Mouse (Mus musculus) lung, postnatal 0 days (tissue): ENCODE data around the gene Rnf157.

Experiments used
- CTCF ChIP-seq: IDR thresholded peaks from 2 replicates; pipeline ENCODE4 v1.5.1; 2016; ENCODE audit warnings: antibody characterized with exemption, mild to moderate bottlenecking
- EP300 ChIP-seq: IDR thresholded peaks from 2 replicates; pipeline ENCODE4 v1.6.1; 2016; ENCODE audit warnings: antibody characterized with exemption, mild to moderate bottlenecking, control low read depth

- TF ChIP-seq CTCF (no peak), EP300 (no peak)
Observed at GRCm38 (mm10) chr11:116330211-116330518, 82.7 kb downstream of the Rnf157 start.
